ENCODE assay signal across 29 mouse cellular contexts in genomic region chr1:138303296-138303695, GRCm38 (mm10). TPM values are rescaled to one million over a fixed set of nuclear protein-coding genes. Genes with fewer than 3 reads are reported as not detected.
A peak's percentile ranks its signal among the peaks of the same experiment; 100 is the strongest.
DNase-seq lines count a peak whose midpoint lies in the region; ATAC-seq lines count a peak whose summit lies in the region.
"Had no signal": no experiment of that assay in that cellular context is flagged by ENCODE, and none has a peak within 500 bp of the region (broad histone marks: within the 10 kb centered on the region; RNA-seq: fewer than 3 reads in every experiment).

No protein-coding gene starts in this region.

- DNase-seq in thymus, postnatal 0 days (ENCODE audit: low spot score) = peak; percentile 58
- no peak for DNase-seq in thymus, postnatal 10 days (ENCODE audit: low spot score in 2 of 2)
- DNase-seq in ovary, postnatal 14 days (ENCODE audit: low spot score) = no peak
- DNase-seq in ovary, postnatal 10 days (ENCODE audit: low spot score) = no peak
- DNase-seq: adrenal gland, postnatal 36 days; cerebellum, adult 9-10 months; gastrocnemius, postnatal 25 days; heart, postnatal 4 days; kidney, postnatal 36 days; right cerebral cortex, adult 18-20 months; right cerebral cortex, postnatal 4 days had no signal

- ATAC-seq in common myeloid progenitor, adult 5-6 weeks (replicated peaks; ENCODE audit: low read depth, poor library complexity, severe bottlenecking) = 0 out of 2 replicates have a peak, but pooled peaks have one; percentile 28
- ATAC-seq in monocyte, adult 5-6 weeks (replicated peaks; ENCODE audit: insufficient number of reproducible peaks, low FRiP score, low TSS enrichment, poor library complexity, severe bottlenecking) = peak; percentile 59
- no peak for ATAC-seq in erythroid progenitor cell, adult 5-6 weeks (replicated peaks; ENCODE audit: low FRiP score, poor library complexity, severe bottlenecking)
- ATAC-seq: intestine, embryonic 15.5 days had no signal

RNA-seq across cellular contexts. Expression of gene Atp6v1g3, which starts 29.8 kb away (rescaled TPM):
- polyA plus RNA-seq in thymus, postnatal 0 days (2015; fragmentation: Nextera tagmentation; extraction: Ambion mirVana) = 0.14 and 0.17 TPM in 2 replicates
- total RNA-seq in common myeloid progenitor, adult 5-6 weeks (2017) = not detected in 2 replicates
- 0.86 to 1.5 TPM in 2 of 3 replicates, not detected in the other for total RNA-seq in monocyte, adult 5-6 weeks (2017)
- not detected in 2 replicates for total RNA-seq in erythroid progenitor cell, adult 5-6 weeks (2015; ENCODE audit: low replicate concordance)
- not detected in 2 replicates for total RNA-seq in erythroid progenitor cell, adult 5-6 weeks (2017; ENCODE audit: low replicate concordance)
- total RNA-seq: adrenal gland, adult 18-20 months; adrenal gland, postnatal 36 days; gastrocnemius, postnatal 25 days; heart, postnatal 4 days; left cerebral cortex, postnatal 36 days had no signal
- polyA plus RNA-seq: C2C12; cortical plate, adult 2 months; embryonic facial prominence, embryonic 10.5 days; forebrain, embryonic 10.5 days; heart, embryonic 16.5 days; hindbrain, embryonic 14.5 days; intestine, embryonic 15.5 days; liver, embryonic 14.5 days; lung, embryonic 16.5 days; macrophage; midbrain, embryonic 11.5 days; neural tube, embryonic 12.5 days; stomach, postnatal 0 days had no signal
